Mouse (Mus musculus) myocyte (in vitro differentiated cells): ENCODE results near the gene Odf3. TPM values are rescaled to one million over a fixed set of nuclear protein-coding genes. Genes with fewer than 3 reads are reported as not detected.
"Not testable (repeated sequence)": the region's sequence is repeated elsewhere in the genome, so short reads cannot be mapped to it uniquely, and the experiment has no call there.

Experiments used
- H3K27me3 ChIP-seq: one replicate; pipeline ENCODE4 v1.6.1; 2011; ENCODE audit not compliant: control insufficient read depth, insufficient read depth, insufficient read length
- H3K36me3 ChIP-seq: one replicate; pipeline ENCODE4 v1.6.1; 2011; ENCODE audit not compliant: control insufficient read depth, insufficient read depth
- H3K4me2 ChIP-seq: one replicate; pipeline ENCODE4 v1.6.1; 2011; ENCODE audit warnings: low read depth, control low read depth
- H3K4me3 ChIP-seq: one replicate; pipeline ENCODE4 v1.5.1; 2011; ENCODE audit warnings: mild to moderate bottlenecking, control low read depth, moderate library complexity
- H3K79me2 ChIP-seq: one replicate; pipeline ENCODE4 v1.6.1; 2011; ENCODE audit not compliant: control insufficient read depth, insufficient read depth
- H3ac ChIP-seq: one replicate; pipeline ENCODE4 v1.6.1; 2011; ENCODE audit not compliant: control insufficient read depth, insufficient read length
- CEBPB ChIP-seq: IDR thresholded peaks from 2 replicates; pipeline ENCODE4 v1.6.1; 2011; ENCODE audit warnings: mild to moderate bottlenecking, moderate library complexity; ENCODE audit not compliant: poor library complexity, insufficient read depth, severe bottlenecking
- E2F4 ChIP-seq: IDR thresholded peaks from one replicate; pipeline ENCODE4 v1.6.1; 2011; ENCODE audit warnings: mild to moderate bottlenecking, control low read depth, moderate library complexity; ENCODE audit not compliant: insufficient read depth
- MAX ChIP-seq: IDR thresholded peaks from one replicate; pipeline ENCODE4 v1.6.1; 2011; ENCODE audit warnings: low read depth, mild to moderate bottlenecking, control low read depth
- MYOD1 ChIP-seq, 3 experiments: IDR thresholded peaks; one replicate each; pipeline ENCODE4 v1.6.1; 2011; ENCODE audit warnings: control low read depth in 2 of 3, low read depth in 2 of 3, mild to moderate bottlenecking in 2 of 3, moderate library complexity in 1 of 3; ENCODE audit not compliant: insufficient read length in 2 of 3, control insufficient read depth in 1 of 3
- MYOG ChIP-seq, 3 experiments: IDR thresholded peaks; one replicate each; pipeline ENCODE4 v1.6.1; 2011; ENCODE audit warnings: control low read depth in 2 of 3, low read depth in 2 of 3, mild to moderate bottlenecking in 2 of 3; ENCODE audit not compliant: insufficient read length in 2 of 3, control insufficient read depth in 1 of 3, insufficient read depth in 1 of 3
- POLR2A ChIP-seq: IDR thresholded peaks from one replicate; pipeline ENCODE4 v1.6.1; 2011; ENCODE audit warnings: low read depth, mild to moderate bottlenecking, control low read depth, moderate library complexity; ENCODE audit not compliant: insufficient read length
- POLR2AphosphoS2 ChIP-seq: IDR thresholded peaks from one replicate; pipeline ENCODE4 v1.6.1; 2011; ENCODE audit warnings: low read depth, control low read depth; ENCODE audit not compliant: insufficient read length
- REST ChIP-seq: IDR thresholded peaks from one replicate; pipeline ENCODE4 v1.6.1; 2011; ENCODE audit warnings: mild to moderate bottlenecking, control low read depth, moderate library complexity; ENCODE audit not compliant: insufficient read depth, insufficient read length
- SRF ChIP-seq: IDR thresholded peaks from one replicate; pipeline ENCODE4 v1.6.1; 2011; ENCODE audit warnings: low read depth; ENCODE audit not compliant: control insufficient read depth, insufficient read length
- TCF12 ChIP-seq: IDR thresholded peaks from one replicate; pipeline ENCODE4 v1.6.1; 2011; ENCODE audit warnings: mild to moderate bottlenecking, control low read depth; ENCODE audit not compliant: poor library complexity, insufficient read depth, severe bottlenecking
- TCF3 ChIP-seq: IDR thresholded peaks from one replicate; pipeline ENCODE4 v1.6.1; 2011; ENCODE audit warnings: low read depth, control low read depth; ENCODE audit not compliant: insufficient read length
- USF1 ChIP-seq: IDR thresholded peaks from one replicate; pipeline ENCODE4 v1.6.1; 2011; ENCODE audit warnings: low read depth, mild to moderate bottlenecking, control low read depth, moderate library complexity
- polyA plus RNA-seq: library from polyadenylated mRNA; unstranded; fragments of >200 nt; fragmentation: generic; extraction: Trizol; gene quantifications from one replicate; pipeline ENCODE4 v1.2.1, GENCODE M21; 2012; ENCODE audit warnings: missing spikeins

Odf3 gene
- polyA plus RNA-seq, 1 experiment: 0.07 TPM

GRCm38 (mm10) chr7:140879355-140879754 is 31.8 kb downstream of the Odf3 start:
- Histone ChIP-seq H3K36me3 (peaks cover 7% of the 10 kb centered on the region), H3K27me3 (no peaks in the 10 kb centered on the region), H3K79me2 (peaks cover 21% of the 10 kb centered on the region), H3ac (no peak overlapping the region), H3K4me2 (no peak overlapping the region), H3K4me3 (no peak overlapping the region)
- no peak for TF ChIP-seq POLR2A
- no peak for TF ChIP-seq SRF
- no peak for TF ChIP-seq CEBPB
- no peak for TF ChIP-seq REST
- TF ChIP-seq USF1: no peak
- TF ChIP-seq MYOD1 (IDR thresholded peaks at IDR 0.05; ENCODE audit: control insufficient read depth in 1 of 3, insufficient read length in 2 of 3, low read depth in 2 of 3): no peak

GRCm38 (mm10) chr7:140880419-140880818 is 32.8 kb downstream of the Odf3 start:
- Histone ChIP-seq H3K27me3 (no peaks in the 10 kb centered on the region), H3K4me3 (no peak overlapping the region), H3ac (no peak overlapping the region), H3K36me3 (peaks cover 3% of the 10 kb centered on the region), H3K79me2 (peaks cover 30% of the 10 kb centered on the region), H3K4me2 (peak overlapping the region; percentile 99)
- TF ChIP-seq MYOG (IDR thresholded peaks at IDR 0.05; ENCODE audit: control insufficient read depth in 1 of 3, insufficient read depth in 1 of 3, insufficient read length in 2 of 3, low read depth in 2 of 3) (no peak), REST (no peak), MYOD1 (IDR thresholded peaks at IDR 0.05; ENCODE audit: control insufficient read depth in 1 of 3, insufficient read length in 2 of 3, low read depth in 2 of 3) (no peak), CEBPB (no peak), SRF (no peak), POLR2A (no peak)

DNA sequence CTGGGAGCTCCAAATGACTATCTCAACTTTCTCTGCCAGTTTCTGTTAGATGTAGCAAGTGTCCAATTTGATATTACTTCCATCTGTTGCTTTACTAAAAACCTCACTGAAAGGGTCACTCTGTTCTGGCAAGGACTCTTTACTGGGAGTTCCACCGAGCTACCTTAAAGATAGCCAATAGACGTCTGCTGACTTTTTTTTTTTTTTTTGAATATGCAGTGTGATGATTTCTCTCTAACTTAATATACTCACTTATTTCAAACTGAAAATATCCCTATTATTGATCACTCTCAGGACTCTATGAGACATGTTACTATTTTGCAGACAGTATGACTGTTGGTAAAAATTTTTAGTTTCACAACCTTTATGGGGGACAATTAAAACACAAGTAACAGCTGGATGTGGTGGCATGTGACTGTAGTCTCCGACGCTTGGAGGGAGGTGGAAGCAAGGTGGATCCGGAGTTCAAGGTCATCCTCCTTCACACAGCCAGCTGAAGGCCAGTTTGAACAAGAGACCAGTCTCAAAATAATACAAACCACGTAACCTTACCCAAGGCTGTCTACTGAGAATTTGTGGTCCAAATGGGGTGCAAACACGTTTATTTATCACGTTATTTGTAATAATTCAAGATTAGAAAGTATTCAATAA is 33.4 kb downstream of the Odf3 start:
- peak overlapping the region; percentile 98 for H3K4me3 ChIP-seq
- H3K27me3 ChIP-seq: no peaks in the 10 kb centered on the region
- H3ac ChIP-seq: peak overlapping the region; percentile 40
- H3K4me2 ChIP-seq: peak overlapping the region; percentile 99
- H3K36me3 ChIP-seq: peaks cover 4% of the 10 kb centered on the region
- peaks cover 35% of the 10 kb centered on the region for H3K79me2 ChIP-seq
- TF ChIP-seq E2F4 (no peak), POLR2AphosphoS2 (no peak), USF1 (no peak), POLR2A (no peak), MYOD1 (IDR thresholded peaks at IDR 0.05; ENCODE audit: control insufficient read depth in 1 of 3, insufficient read length in 2 of 3, low read depth in 2 of 3) (no peak), MAX (no peak), SRF (no peak)

GRCm38 (mm10) chr7:140881696-140882468 is 34.3 kb downstream of the Odf3 start, which contains the start of the genes Psmd13 and Sirt3:
Psmd13 (plus strand) TSS chr7:140881968.
Sirt3 (minus strand) TSS chr7:140882309.
- peaks cover 10% of the 10 kb centered on the region for H3K36me3 ChIP-seq
- H3K27me3 ChIP-seq: no peaks in the 10 kb centered on the region
- H3K4me2 ChIP-seq: peak within 1 kb of the TSS; percentile 99
- H3ac ChIP-seq: peak within 1 kb of the TSS; percentile 40
- TF ChIP-seq USF1: peak; percentile 20
- peak; percentile 92 for TF ChIP-seq POLR2AphosphoS2
- no peak for TF ChIP-seq TCF3
- TF ChIP-seq REST: no peak
- TF ChIP-seq MYOG (IDR thresholded peaks at IDR 0.05; ENCODE audit: control insufficient read depth in 1 of 3, insufficient read depth in 1 of 3, insufficient read length in 2 of 3, low read depth in 2 of 3): no peak
- TF ChIP-seq TCF12: no peak
- no peak for TF ChIP-seq CEBPB
- TF ChIP-seq MAX: no peak
- no peak for TF ChIP-seq MYOD1 (IDR thresholded peaks at IDR 0.05; ENCODE audit: control insufficient read depth in 1 of 3, insufficient read length in 2 of 3, low read depth in 2 of 3)
- peak; percentile 95 for TF ChIP-seq POLR2A
- TF ChIP-seq SRF: no peak
- TF ChIP-seq E2F4: no peak
- H3K79me2 ChIP-seq: peaks cover 38% of the 10 kb centered on the region
- peak within 1 kb of the TSS; percentile 98 for H3K4me3 ChIP-seq

DNA sequence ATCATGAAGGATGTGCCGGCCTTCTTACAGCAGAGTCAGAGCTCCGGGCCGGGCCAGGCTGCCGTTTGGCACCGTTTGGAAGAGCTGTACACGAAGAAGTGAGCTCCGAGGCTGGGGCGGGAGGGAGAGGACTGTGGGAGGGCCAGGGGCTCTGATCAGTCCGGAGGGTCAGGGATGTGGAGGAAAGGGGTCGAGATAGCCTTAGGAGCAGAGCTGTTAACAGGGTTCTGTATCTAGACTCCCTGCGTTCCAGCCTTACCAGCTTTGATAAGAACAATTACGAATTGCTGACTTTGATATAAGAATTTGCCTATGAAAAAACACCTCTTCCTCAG is 34.8 kb downstream of the Odf3 start:
- no peak for TF ChIP-seq SRF
- TF ChIP-seq POLR2A: no peak
- TF ChIP-seq E2F4: no peak
- no peak for TF ChIP-seq TCF12
- no peak for TF ChIP-seq MYOD1 (IDR thresholded peaks at IDR 0.05; ENCODE audit: control insufficient read depth in 1 of 3, insufficient read length in 2 of 3, low read depth in 2 of 3)
- no peak for TF ChIP-seq POLR2AphosphoS2
- TF ChIP-seq MYOG (IDR thresholded peaks at IDR 0.05; ENCODE audit: control insufficient read depth in 1 of 3, insufficient read depth in 1 of 3, insufficient read length in 2 of 3, low read depth in 2 of 3): no peak
- TF ChIP-seq USF1: no peak
- TF ChIP-seq TCF3: no peak
- no peak for TF ChIP-seq REST
- no peak for TF ChIP-seq MAX
- TF ChIP-seq CEBPB: no peak
- peaks cover 38% of the 10 kb centered on the region for H3K79me2 ChIP-seq
- peak overlapping the region; percentile 69 for H3K4me2 ChIP-seq
- peak overlapping the region; percentile 40 for H3ac ChIP-seq
- peaks cover 16% of the 10 kb centered on the region for H3K36me3 ChIP-seq
- peak overlapping the region; percentile 98 for H3K4me3 ChIP-seq
- no peaks in the 10 kb centered on the region for H3K27me3 ChIP-seq

DNA sequence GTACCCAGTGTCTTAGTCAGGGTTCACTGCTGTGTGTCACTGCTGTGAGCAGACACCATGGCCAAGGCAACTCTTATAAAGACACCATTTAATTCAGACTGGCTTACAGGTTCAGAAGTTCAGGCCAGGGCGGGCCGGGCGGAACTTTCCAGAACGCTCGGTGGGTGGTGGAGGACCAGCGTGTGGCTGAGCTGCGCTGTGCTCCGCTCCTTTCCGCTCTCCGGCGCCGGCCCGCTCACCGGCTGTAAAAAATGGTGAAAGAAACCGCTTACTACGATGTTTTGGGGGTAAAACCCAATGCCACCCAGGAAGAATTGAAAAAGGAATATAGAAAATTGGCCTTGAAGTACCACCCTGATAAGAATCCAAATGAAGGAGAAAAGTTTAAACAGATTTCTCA is 43.0 kb downstream of the Odf3 start:
- not testable (repeated sequence) for H3ac ChIP-seq, H3K27me3 ChIP-seq, H3K4me2 ChIP-seq, H3K79me2 ChIP-seq, H3K4me3 ChIP-seq
- H3K36me3 ChIP-seq: peaks cover 40% of the 10 kb centered on the region
